Mouse (Mus musculus): ENCODE data around the gene Olfr1440.

GRCm38 (mm10) chr19:12373004-12373403 lies 14.1 kb upstream of the Olfr1440 start:
- no peak for TF ChIP-seq SIN3A (IDR thresholded peaks at IDR 0.05; ENCODE audit: low read length)
- no peak for TF ChIP-seq MAFK (IDR thresholded peaks at IDR 0.05; ENCODE audit: insufficient replicate concordance, low read length)
- no peak for TF ChIP-seq MAX (IDR thresholded peaks at IDR 0.05; ENCODE audit: low read length)
- no peak for TF ChIP-seq CTCF (conservative IDR thresholded peaks at IDR 0.05 in 1 of 2, IDR thresholded peaks at IDR 0.05 in 1 of 2; ENCODE audit: low read depth in 2 of 2, low read length in 2 of 2)
- TF ChIP-seq ETS1 (conservative IDR thresholded peaks at IDR 0.05; ENCODE audit: low read depth, low read length): no peak
- no peak for TF ChIP-seq POLR2A (IDR thresholded peaks at IDR 0.05; ENCODE audit: low read depth, low read length)
- no peak for TF ChIP-seq HCFC1 (IDR thresholded peaks at IDR 0.05; ENCODE audit: low read depth, low read length)
- TF ChIP-seq ZNF384 (IDR thresholded peaks at IDR 0.05; ENCODE audit: low read depth, low read length): no peak
- TF ChIP-seq ZMIZ1 (IDR thresholded peaks at IDR 0.05; ENCODE audit: low read depth, low read length): no peak
- no peak for TF ChIP-seq E2F4 (IDR thresholded peaks at IDR 0.05; ENCODE audit: insufficient replicate concordance, low read depth, low read length)
- no peak for TF ChIP-seq PAX5 (IDR thresholded peaks at IDR 0.05; ENCODE audit: low read length)
- TF ChIP-seq POLR2AphosphoS2 (IDR thresholded peaks at IDR 0.05; ENCODE audit: low read depth, low read length): no peak
- no peak for TF ChIP-seq EP300 (IDR thresholded peaks at IDR 0.05; ENCODE audit: low read length)
- no peak for TF ChIP-seq ZC3H11A (IDR thresholded peaks at IDR 0.05; ENCODE audit: low read depth, low read length)

Data from CH12.LX (cell line).